Mouse (Mus musculus): Measurements from ENCODE around the gene Tmem210. TPM values are rescaled to one million over a fixed set of nuclear protein-coding genes. Genes with fewer than 3 reads are reported as not detected.

Gene Tmem210
- total and polyA plus RNA-seq, 3 experiments = not detected

DNA sequence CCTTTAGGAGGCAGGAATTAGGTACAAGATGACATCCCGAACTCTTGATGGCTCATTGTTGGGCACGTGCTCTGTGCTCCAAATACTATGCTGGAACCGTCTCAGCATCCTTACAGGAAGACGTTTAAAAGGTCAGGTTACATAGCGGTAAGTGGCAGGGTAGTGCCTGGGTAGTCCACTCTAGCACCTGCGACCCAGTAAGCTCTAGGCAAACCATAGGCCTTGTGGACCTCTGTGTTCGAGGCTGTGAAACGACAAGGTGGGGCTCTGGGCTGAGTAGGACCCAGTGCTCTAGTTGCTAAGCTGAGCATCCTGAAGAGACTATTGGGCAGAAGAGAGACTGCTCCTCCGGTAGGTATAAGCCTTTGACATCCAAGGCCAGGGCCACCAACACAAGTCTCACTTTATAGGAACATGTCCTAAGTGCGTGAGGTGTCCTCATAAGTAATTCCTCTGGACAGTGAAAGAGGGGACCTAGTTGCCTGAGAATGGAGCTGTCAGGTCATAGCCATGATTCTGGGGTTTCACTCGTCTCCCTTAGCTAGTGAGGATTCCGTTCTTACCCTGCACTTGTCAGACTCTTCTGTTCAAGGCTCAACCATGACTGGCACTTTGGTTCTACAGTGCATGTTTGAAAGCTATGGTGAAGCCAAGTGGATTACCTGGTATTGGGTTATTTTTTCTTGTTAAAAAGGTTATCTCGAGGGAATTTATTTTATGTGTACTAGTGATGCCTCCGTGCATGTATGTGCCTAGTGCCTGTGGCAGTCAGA is 17.8 kb downstream of the Tmem210 start:
- H3K9ac ChIP-seq (ENCODE audit: insufficient read depth, low read depth) = no peak overlapping the region
- in situ Hi-C loops (cut with MboI; ENCODE audit: low pct_ligation_motif_present, low pct_unique_long_range_greater_than_20kb, low sequenced_read_pairs) = no loop called here
- no peaks in the 10 kb centered on the region for H3K79me2 ChIP-seq (replicated peaks; ENCODE audit: control insufficient read depth, extremely low read depth, insufficient read depth, poor library complexity, severe bottlenecking)
- H3K4me1 ChIP-seq (ENCODE audit: control insufficient read depth in 1 of 2, insufficient read depth in 2 of 2) = peaks cover 8 to 9% of the 10 kb centered on the region in 2 experiments
- no peak overlapping the region for H3K4me3 ChIP-seq (replicated peaks in 1 of 3; ENCODE audit: low read depth in 2 of 3, low read length in 2 of 3, poor library complexity in 1 of 3)
- no peak for TF ChIP-seq MAZ (IDR thresholded peaks at IDR 0.05; ENCODE audit: low read depth, low read length)
- TF ChIP-seq POLR2A (IDR thresholded peaks at IDR 0.05; ENCODE audit: low read depth, low read length) = no peak
- no peak for TF ChIP-seq SIN3A (IDR thresholded peaks at IDR 0.05; ENCODE audit: low read length)
- no peak for TF ChIP-seq TBP (conservative IDR thresholded peaks at IDR 0.05; ENCODE audit: low read depth, low read length)
- no peak for TF ChIP-seq BHLHE40 (IDR thresholded peaks at IDR 0.05; ENCODE audit: low read depth, low read length)
- no peak for TF ChIP-seq JUND (conservative IDR thresholded peaks at IDR 0.05; ENCODE audit: low read depth, low read length)
- TF ChIP-seq MAX (IDR thresholded peaks at IDR 0.05; ENCODE audit: low read length) = no peak
- TF ChIP-seq CTCF (conservative IDR thresholded peaks at IDR 0.05 in 1 of 2, IDR thresholded peaks at IDR 0.05 in 1 of 2; ENCODE audit: low read depth in 2 of 2, low read length in 2 of 2) = no peak
- no peak for TF ChIP-seq E2F4 (IDR thresholded peaks at IDR 0.05; ENCODE audit: insufficient replicate concordance, low read depth, low read length)
- no peak for TF ChIP-seq EP300 (IDR thresholded peaks at IDR 0.05; ENCODE audit: low read length)
- TF ChIP-seq ETS1 (conservative IDR thresholded peaks at IDR 0.05; ENCODE audit: low read depth, low read length) = no peak
- no peak for TF ChIP-seq MXI1 (IDR thresholded peaks at IDR 0.05; ENCODE audit: low read depth, low read length)
- no peak for TF ChIP-seq MAFK (IDR thresholded peaks at IDR 0.05; ENCODE audit: insufficient replicate concordance, low read length)
- no peak for TF ChIP-seq HCFC1 (IDR thresholded peaks at IDR 0.05; ENCODE audit: low read depth, low read length)
- TF ChIP-seq ZKSCAN1 (IDR thresholded peaks at IDR 0.05; ENCODE audit: borderline replicate concordance, low read depth, low read length) = no peak
- TF ChIP-seq NELFE (IDR thresholded peaks at IDR 0.05; ENCODE audit: low read depth, low read length) = no peak
- no peak for TF ChIP-seq KAT2A (IDR thresholded peaks at IDR 0.05; ENCODE audit: insufficient replicate concordance, low read length)
- no peak for TF ChIP-seq MEF2A (IDR thresholded peaks at IDR 0.05; ENCODE audit: borderline replicate concordance, low read depth, low read length)
- TF ChIP-seq SMC3 (IDR thresholded peaks at IDR 0.05; ENCODE audit: low read depth, low read length) = no peak
- no peak for TF ChIP-seq JUN (IDR thresholded peaks at IDR 0.05; ENCODE audit: insufficient read depth, low read depth, low read length)
- no peak overlapping the region for H3K27ac ChIP-seq (ENCODE audit: insufficient read depth, low read depth)
- peaks cover 87% of the 10 kb centered on the region for H3K27me3 ChIP-seq (replicated peaks)
- no peak overlapping the region for H3K4me2 ChIP-seq (ENCODE audit: insufficient read depth, low read depth, poor library complexity, severe bottlenecking)
- DNase-seq (ENCODE audit: extremely low read depth) = no peak
- H3K36me3 ChIP-seq (replicated peaks in 1 of 2; ENCODE audit: control insufficient read depth in 1 of 2, insufficient read depth in 1 of 2, low read length in 1 of 2) = no peaks in the 10 kb centered on the region
- dilution Hi-C loops (cut with MboI; ENCODE audit: extremely low pct_ligation_motif_present, extremely low pct_unique_long_range_greater_than_20kb, low sequenced_read_pairs) = no loop called here
- no peaks in the 10 kb centered on the region for H3K9me3 ChIP-seq (replicated peaks; ENCODE audit: low read length)

DNA sequence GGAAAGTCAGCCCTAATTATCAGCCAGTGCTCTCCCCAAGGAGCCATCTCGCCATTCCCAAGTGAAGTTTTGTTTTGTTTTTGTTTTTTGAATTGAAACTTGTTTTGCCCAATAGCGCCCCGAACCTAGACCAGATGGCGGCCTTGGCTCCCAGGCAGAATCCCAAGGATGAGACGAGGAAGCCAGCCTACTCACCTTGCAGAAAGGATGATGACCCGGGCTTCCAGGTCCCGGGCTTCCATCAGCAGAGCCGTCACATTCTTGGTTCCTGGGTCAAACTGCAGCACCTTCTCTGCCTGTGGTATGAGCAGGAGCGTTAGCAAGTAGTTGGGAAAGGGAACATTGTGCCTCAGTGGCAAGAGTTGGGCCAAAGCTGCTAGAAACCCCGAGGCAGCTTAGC is 22.2 kb downstream of the Tmem210 start:
- H3K27me3 ChIP-seq (replicated peaks) = peaks cover 93% of the 10 kb centered on the region
- no peaks in the 10 kb centered on the region for H3K79me2 ChIP-seq (replicated peaks; ENCODE audit: control insufficient read depth, extremely low read depth, insufficient read depth, poor library complexity, severe bottlenecking)
- dilution Hi-C loops (cut with MboI; ENCODE audit: extremely low pct_ligation_motif_present, extremely low pct_unique_long_range_greater_than_20kb, low sequenced_read_pairs) = no loop called here

More for the DNA sequence above, 22.2 kb downstream of the Tmem210 start:
- in situ Hi-C loops (cut with MboI; ENCODE audit: low pct_ligation_motif_present, low pct_unique_long_range_greater_than_20kb, low sequenced_read_pairs) = no loop called here
- Histone ChIP-seq H3K4me2 (ENCODE audit: insufficient read depth, low read depth, poor library complexity, severe bottlenecking) (no peak overlapping the region), H3K9ac (ENCODE audit: insufficient read depth, low read depth) (no peak overlapping the region), H3K4me3 (replicated peaks in 1 of 3; ENCODE audit: low read depth in 2 of 3, low read length in 2 of 3, poor library complexity in 1 of 3) (no peak overlapping the region), H3K9me3 (replicated peaks; ENCODE audit: low read length) (no peaks in the 10 kb centered on the region), H3K27ac (ENCODE audit: insufficient read depth, low read depth) (no peak overlapping the region), H3K4me1 (ENCODE audit: control insufficient read depth in 1 of 2, insufficient read depth in 2 of 2) (peaks cover 2 to 5% of the 10 kb centered on the region in 2 experiments; a peak in 2 of 4 replicates), H3K36me3 (replicated peaks in 1 of 2; ENCODE audit: control insufficient read depth in 1 of 2, insufficient read depth in 1 of 2, low read length in 1 of 2) (no peaks in the 10 kb centered on the region)
- no peak for DNase-seq (ENCODE audit: extremely low read depth)
- TF ChIP-seq HCFC1 (IDR thresholded peaks at IDR 0.05; ENCODE audit: low read depth, low read length) (no peak), NRF1 (IDR thresholded peaks at IDR 0.05; ENCODE audit: low read depth, low read length) (no peak), CHD1 (IDR thresholded peaks at IDR 0.05; ENCODE audit: low read depth, low read length) (no peak), RCOR1 (conservative IDR thresholded peaks at IDR 0.05; ENCODE audit: low read depth, low read length) (no peak), ZMIZ1 (IDR thresholded peaks at IDR 0.05; ENCODE audit: low read depth, low read length) (no peak), MEF2A (IDR thresholded peaks at IDR 0.05; ENCODE audit: borderline replicate concordance, low read depth, low read length) (no peak), NELFE (IDR thresholded peaks at IDR 0.05; ENCODE audit: low read depth, low read length) (no peak), USF1 (IDR thresholded peaks at IDR 0.05; ENCODE audit: low read depth, low read length) (no peak), UBTF (IDR thresholded peaks at IDR 0.05; ENCODE audit: low read depth, low read length) (no peak), BHLHE40 (IDR thresholded peaks at IDR 0.05; ENCODE audit: low read depth, low read length) (no peak), ZKSCAN1 (IDR thresholded peaks at IDR 0.05; ENCODE audit: borderline replicate concordance, low read depth, low read length) (no peak), MXI1 (IDR thresholded peaks at IDR 0.05; ENCODE audit: low read depth, low read length) (no peak), IRF4 (IDR thresholded peaks at IDR 0.05; ENCODE audit: low read depth, low read length) (no peak), MAFK (IDR thresholded peaks at IDR 0.05; ENCODE audit: insufficient replicate concordance, low read length) (no peak), ZNF384 (IDR thresholded peaks at IDR 0.05; ENCODE audit: low read depth, low read length) (no peak), ELF1 (IDR thresholded peaks at IDR 0.05; ENCODE audit: low read depth, low read length) (no peak), KAT2A (IDR thresholded peaks at IDR 0.05; ENCODE audit: insufficient replicate concordance, low read length) (no peak)
